Mouse (Mus musculus) kidney, postnatal 36 days (tissue): ENCODE measurements around the gene Narfl.
A peak's percentile ranks its signal among the peaks of the same experiment; 100 is the strongest.

Experiments
- DNase-seq, 2 experiments: peaks; one replicate each; pipeline ENCODE4 v3.0.0; 2021 to 2022; ENCODE audit warnings: mixed read lengths in 2 of 2

Gene Narfl

GRCm38 (mm10) chr17:25765886-25766285 lies 7.7 kb upstream of the Narfl start:
- no peak for DNase-seq

GRCm38 (mm10) chr17:25769331-25769730 lies 4.2 kb upstream of the Narfl start:
- no peak for DNase-seq

DNA sequence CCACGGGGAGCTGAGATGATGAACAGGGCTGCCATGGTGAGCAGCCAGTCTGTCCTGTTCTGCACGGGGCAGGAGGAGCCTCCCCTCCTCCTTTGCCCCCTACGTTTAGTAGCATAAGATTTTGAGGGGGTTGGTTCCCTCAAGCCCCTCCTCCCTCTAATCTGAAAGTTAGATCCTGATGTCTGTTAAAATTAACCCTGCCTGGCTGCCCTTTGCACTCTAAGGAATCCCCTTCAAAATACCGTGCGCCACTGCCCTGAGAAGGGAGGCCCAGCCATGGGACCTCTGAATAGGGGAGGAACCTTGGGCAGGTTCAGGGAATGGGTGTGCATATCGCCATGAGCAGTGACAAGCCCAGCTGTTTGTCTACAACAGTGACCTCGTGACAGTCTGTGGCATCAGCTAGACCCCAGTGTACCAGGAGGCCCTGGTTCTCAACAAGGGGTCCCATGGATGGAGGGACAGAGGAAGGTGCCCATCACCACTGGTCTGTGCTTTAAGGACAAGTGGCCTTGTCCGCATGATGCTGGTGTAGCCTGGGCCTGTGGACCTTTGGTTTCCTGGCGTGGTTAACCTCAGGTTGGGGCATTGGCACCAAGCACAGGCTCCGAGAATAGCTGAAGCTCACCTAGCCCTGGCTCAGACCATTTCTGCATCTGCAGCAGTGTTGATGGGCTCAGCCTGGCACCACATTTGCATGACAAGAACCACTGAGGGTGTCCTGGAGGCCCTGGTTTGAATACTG lies 1.9 kb downstream of the Narfl start:
- DNase-seq = peak; percentile 53 to 67

GRCm38 (mm10) chr17:25777948-25778347 lies 4.4 kb downstream of the Narfl start:
- no peak for DNase-seq

- DNase-seq = no peak
Observed at GRCm38 (mm10) chr17:25781339-25781738, 7.8 kb downstream of the Narfl start.

DNA sequence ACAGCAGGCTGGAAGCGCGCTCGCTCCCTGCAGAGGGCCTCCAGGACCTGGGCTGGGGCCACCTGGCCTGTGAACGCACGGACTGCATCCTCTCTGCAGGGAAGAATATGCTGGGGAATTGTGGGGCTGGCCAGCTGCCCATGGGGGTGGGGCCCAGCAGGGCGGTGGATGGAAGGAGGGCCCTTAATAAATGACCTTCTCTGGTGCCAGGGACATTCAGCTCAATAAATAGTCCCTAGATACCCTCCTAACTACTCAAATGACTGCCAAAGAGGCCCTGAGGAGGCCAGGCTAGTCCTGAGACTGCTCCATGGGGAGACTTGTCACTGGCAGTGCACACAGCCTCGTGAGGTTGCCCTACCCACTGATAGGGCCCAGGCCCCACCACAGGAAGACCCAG lies 9.5 kb downstream of the Narfl start:
- peak; percentile 33 to 68 for DNase-seq

DNA sequence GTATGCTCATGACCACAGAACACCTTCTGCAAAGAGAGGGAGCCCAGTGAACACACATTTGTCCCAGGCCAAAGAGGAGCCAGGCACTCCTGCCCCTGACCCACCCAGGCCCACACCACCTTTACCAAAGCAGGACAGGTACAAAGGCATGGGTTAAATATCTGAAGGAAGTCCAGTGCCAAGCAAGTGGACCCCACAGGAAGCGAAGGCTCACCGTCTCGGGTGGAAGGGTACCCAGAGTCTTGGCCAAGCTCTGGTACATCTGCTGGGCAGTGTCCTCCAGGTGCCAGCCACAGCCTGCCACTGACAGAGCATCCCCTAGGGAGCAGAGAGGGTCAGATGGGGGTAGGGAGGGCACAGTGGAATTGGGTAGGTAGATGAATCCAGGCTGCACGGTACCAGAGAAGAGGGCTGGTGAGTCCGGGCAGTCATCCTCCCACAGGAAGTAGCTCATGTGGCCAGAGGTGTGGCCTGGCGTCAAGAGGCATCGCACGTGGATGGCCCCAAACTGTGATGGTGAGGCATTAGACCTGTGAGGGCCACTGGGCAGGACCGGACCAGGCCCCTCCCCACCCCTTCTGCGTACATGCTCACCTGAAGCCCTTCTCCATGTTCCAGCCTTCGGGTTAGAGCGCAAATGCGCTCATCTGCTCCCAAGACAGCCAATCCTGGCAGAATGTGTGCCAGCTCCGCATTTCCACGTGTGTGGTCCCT lies 10.4 kb downstream of the Narfl start:
- no peak for DNase-seq

- DNase-seq = peak; percentile 97 to 99
Observed at GRCm38 (mm10) chr17:25785281-25785745, 11.7 kb downstream of the Narfl start, which contains the start of gene Haghl. Gene Haghl (minus strand): TSS chr17:25785673.

- DNase-seq = no peak
Observed at GRCm38 (mm10) chr17:25786280-25786679, 12.7 kb downstream of the Narfl start, which contains the start of gene Ccdc78. Gene Ccdc78 (plus strand): TSS chr17:25786580.

GRCm38 (mm10) chr17:25786781-25787504 lies 13.4 kb downstream of the Narfl start:
- no peak for DNase-seq

DNA sequence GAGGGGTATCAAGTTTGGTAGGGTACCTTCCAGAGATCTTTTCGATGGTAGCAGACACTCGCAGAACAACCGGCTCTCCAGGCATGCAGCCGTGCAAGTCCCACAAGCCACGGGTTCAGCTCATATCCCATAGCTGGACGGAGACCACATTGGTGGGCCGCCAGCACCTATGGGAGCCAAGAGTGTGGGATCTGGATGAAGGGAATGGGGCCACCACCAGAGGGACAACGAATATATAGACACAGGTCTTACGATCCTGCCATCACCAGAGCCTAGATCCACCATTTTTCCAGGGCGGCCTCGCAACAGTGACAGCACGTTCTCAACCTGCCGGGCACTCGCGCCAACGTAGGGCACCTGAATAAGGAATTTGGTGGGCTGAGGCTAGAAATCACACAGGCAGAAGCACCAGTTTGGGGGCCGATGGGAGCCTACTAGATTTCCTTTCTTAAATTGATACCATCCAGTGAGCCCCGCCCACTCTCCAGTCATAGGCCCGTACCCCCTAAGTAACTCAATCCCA lies 17.8 kb downstream of the Narfl start:
- DNase-seq = no peak

DNA sequence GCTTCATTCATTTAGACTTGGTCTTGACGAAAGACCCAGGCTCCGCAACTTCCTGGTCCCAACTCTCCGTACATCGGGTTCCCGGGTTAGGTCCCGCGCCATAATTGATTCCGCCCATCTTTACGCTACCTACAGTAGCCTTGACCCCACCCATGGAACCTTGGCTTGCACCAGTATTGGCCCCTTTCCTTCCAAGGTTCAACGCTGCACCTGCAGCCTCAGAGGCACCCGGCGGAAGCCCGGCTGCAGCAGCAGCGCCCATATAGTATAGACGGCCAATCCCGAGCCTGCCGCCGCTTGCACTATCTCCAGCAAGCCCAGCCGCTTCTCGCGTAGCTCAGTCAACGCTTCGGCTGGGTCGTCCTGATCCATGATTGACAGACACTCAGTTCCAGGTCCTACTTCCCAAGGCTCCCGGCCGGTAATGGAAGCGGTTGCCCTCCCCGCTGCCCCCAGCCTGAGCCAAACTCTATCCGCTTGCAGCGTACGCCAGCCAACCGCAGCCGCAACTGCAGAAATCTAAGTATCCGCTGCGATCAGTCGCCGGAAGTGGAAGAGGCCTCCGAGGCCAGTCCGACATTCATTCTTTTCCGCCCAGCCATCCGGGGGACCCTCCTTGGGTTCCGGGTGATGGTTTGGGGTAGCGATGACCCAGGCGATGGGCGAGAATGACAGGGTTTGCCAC lies 18.4 kb downstream of the Narfl start:
- peak; percentile 77 to 88 for DNase-seq

DNA sequence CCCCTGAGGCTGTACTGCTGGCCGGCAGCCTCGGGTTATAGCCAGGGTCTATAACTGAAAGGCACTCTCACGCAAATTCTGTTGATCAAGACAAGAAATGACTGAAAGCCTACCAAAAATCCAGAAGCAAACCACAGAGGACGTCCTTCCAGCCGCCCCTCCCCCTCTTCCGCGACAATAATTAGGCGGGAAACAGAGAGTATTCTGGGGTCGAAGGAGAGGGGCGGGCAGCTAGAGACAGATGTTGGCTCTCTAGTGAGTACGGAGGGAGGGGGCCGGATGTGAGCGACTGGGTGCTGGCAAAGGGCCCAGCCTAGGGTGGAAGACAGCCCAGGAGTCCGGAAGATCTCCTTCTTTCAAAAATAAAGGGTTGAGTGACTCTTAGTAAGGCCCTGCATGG lies 19.0 kb downstream of the Narfl start, which contains the start of gene Fam173a:
Gene Fam173a (minus strand): TSS at position 287 of the 400 bp plus-strand sequence.
- DNase-seq = peak; percentile 89

GRCm38 (mm10) chr17:25794197-25794596 lies 20.6 kb downstream of the Narfl start:
- no peak for DNase-seq

DNA sequence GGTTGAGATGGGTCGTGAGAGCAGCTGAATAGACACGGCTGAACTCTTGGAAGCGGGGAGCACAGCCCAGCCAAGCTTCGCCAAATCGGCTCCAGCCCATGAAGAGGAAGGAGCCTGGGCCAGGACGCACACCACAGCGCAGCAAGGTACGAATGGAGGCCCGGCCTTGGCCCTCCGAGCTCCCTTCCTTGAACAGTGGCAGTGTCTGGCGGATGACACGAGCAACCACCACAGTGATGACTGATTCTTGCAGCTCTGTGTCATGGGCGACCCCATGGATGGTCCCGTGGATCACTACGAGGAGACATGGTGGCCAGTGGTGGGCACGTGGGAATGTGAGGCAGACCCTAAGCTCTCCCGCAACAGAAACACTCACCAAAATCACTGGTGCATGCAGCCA lies 21.4 kb downstream of the Narfl start:
- DNase-seq = no peak

GRCm38 (mm10) chr17:25795609-25796092 lies 22.1 kb downstream of the Narfl start, which contains the start of gene AC134908.4:
Gene AC134908.4 (minus strand): TSS chr17:25795659.
- DNase-seq = peak; percentile 79 to 83

GRCm38 (mm10) chr17:25796211-25796771 lies 22.7 kb downstream of the Narfl start:
- peak; percentile 52 to 72 for DNase-seq

- peak; percentile 92 to 97 for DNase-seq
Observed at GRCm38 (mm10) chr17:25796951-25797369, 23.4 kb downstream of the Narfl start, which contains the start of gene Metrn. Gene Metrn (minus strand): TSS chr17:25797136.

- DNase-seq = peak; percentile 80 to 81
Observed at GRCm38 (mm10) chr17:25801029-25801428, 27.5 kb downstream of the Narfl start.

DNA sequence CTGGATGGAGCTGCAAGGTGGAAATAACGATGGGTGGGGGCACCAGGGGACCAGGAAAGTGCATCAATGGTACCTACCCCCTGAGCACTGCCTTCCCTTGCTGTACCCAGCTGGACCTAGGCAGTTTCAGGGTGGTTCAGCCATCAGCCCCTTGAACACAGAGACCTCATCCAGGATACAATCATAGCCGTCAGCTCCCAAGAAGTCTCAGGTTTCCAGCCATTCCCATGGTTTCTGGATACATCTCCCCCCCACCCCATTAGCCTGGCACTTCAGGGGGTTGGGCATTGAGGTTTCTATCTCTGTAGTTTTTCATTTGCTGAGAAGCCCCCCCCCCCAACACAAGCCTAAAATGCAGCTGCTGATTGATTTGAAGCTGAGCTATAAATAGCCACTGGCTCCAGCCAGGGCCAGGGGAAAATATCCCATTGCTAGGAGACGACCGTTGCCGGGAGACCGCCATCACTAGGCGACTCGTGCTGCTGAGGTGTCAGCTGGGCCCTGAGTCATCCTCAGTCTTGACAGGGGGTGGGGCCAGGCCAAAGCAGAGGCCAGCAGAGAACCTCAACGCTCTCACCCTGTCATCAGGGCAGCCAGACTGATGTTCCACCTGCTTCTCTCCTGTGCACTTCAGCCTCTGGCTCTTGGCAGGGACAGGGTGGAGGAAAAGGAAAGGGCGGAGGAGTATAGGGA lies 29.4 kb downstream of the Narfl start:
- DNase-seq = no peak

DNA sequence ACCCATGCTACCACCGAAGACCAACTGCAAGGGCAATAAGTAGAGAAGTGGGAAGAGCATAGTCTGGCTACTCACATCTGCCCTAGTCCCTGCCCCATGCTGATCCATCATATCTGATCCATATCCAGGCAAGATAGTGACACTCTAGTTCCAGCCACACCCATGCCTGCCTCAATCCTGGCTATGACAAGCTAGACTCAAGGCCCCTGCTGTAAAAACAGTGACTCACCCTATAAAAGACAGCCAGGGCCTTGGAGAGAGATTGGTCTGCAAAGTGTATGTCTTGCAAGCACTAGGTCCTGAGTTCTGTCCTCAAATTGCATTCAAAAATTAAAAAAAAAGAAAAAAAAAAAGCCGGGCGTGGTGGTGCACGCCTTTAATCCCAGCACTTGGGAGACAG lies 32.9 kb downstream of the Narfl start:
- DNase-seq = no peak
